Mouse (Mus musculus): Measurements from ENCODE around the gene Dnlz. TPM values are rescaled to one million over a fixed set of nuclear protein-coding genes. Genes with fewer than 3 reads are reported as not detected.
A peak's percentile ranks its signal among the peaks of the same experiment; 100 is the strongest.

The Dnlz gene
- polyA plus RNA-seq, 1 experiment from 2014 or later = 30.6 TPM

DNA sequence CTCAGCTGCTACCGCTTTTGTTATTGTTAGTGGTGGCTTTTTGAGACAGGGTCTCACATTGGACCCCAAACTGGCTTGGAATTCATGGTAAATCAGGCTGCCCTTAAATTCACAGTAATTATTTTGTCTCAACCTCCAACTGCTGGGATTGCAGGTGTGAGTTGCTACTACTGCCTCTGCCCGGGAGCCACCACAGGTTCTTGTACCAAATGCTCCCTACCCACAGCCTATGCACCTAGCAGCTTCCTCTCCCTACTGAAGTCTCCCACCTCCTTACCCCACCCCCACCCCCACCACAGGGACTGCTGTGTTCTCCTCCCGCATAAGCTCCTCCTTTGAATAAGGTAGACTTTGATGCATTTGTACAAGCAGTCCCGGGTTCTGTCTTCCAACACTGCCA, 4.3 kb upstream of the Dnlz start:
- Histone ChIP-seq H3K4me2 (replicated peaks) (no peak overlapping the region), H3K36me3 (peaks cover 13% of the 10 kb centered on the region; the same call in 1 of the 2 replicates), H3K9ac (replicated peaks) (no peak overlapping the region), H3K27me3 (no peaks in the 10 kb centered on the region), H3K27ac (no peak overlapping the region), H3K9me3 (no peaks in the 10 kb centered on the region), H3K4me3 (replicated peaks) (no peak overlapping the region), H3K4me1 (replicated peaks) (peaks cover 13% of the 10 kb centered on the region)
- no peak for ATAC-seq
- WGBS = 85% methylated on average over 4 of the region's 4 CpGs

- H3K4me3 ChIP-seq (replicated peaks) = no peak overlapping the region
- H3K27me3 ChIP-seq = no peaks in the 10 kb centered on the region
- ATAC-seq = no peak
- peak overlapping the region; percentile 19; the same call in 1 of the 2 replicates for H3K9ac ChIP-seq (replicated peaks)
- H3K4me2 ChIP-seq (replicated peaks) = no peak overlapping the region
- H3K27ac ChIP-seq = no peak overlapping the region
- H3K36me3 ChIP-seq = peaks cover 24% of the 10 kb centered on the region
- no peaks in the 10 kb centered on the region for H3K9me3 ChIP-seq
- H3K4me1 ChIP-seq (replicated peaks) = peaks cover 23% of the 10 kb centered on the region
- 94% methylated on average over 4 of the region's 4 CpGs for WGBS
Observed at GRCm38 (mm10) chr2:26354401-26354800, 2.5 kb upstream of the Dnlz start.

DNA sequence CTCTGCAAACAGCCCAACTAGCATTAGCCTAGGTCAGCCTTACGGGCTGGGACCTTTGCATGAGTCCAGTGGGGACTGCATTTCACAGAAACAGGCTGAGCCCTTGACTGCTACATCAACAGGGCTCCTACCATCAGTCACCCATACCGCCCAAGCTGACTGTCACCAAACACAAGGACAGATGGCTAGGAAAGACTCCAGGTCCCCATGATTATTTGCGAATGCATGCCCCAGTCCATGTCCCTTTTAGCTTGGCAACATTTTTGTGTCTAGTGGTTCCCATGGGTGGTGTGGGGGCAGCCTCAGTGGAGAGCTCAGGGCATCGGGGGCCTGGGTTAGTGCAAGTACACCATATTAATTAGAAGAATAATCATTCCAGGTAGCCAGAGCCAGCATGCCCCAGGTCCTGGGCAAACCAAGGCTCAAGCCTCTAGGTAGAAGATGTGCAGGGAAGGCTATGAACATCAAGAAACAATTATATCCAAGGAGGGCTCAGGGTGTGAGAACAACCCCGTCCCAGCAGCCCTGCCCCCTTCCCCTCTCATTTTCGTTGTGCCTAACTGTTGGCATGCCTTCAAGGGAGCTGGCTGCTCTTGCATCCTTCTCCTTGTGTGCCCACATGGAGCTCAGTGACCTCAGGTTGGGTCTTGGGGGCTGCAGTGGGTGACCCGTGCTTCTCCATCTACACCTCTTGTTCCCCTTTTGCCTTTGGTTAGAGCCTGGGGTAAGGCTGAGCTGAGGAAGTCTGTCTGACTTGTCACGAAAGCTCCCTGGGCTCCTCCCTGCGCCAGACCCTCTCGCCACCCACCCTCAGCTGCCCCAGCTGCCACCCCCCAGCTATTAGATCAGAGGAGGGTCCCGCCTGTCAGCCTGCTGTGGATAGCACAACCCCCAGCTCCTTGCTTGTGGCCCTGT, 1.4 kb upstream of the Dnlz start:
- peak overlapping the region; percentile 97 for H3K9ac ChIP-seq (replicated peaks)
- 0 out of 2 replicates have a peak, but pooled peaks have one; percentile 2 for ATAC-seq

DNA sequence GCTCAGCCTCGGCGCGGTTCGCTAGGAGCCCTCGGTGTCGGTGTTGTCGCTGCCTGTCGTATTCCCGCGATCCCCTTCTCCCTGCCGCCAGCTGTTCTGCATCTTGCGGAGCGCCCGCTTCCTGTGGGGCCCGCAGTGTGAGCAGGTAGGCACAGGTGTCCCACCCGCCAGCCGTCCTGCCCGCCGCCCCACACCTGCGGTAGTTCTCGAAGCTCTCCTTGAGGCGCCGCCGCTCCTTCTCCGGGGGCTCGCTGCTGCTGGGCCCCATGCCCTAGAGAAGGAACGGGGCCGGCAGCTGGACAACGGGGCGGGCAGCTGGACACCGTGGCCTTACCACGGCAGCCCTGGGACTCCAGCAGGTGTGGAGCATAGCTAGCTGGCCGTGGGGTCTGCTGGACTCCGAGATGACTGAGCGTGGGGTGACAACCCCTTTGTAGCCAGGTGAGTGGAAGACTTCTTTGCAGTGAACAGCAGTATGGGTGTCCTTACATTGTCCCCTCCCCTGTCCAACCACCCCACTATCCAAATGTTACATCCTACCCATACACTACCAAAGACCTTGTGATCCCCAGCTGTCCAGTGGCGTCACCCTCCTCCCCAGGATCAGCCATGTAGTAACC, 491 bp upstream of the Dnlz start:
- Histone ChIP-seq H3K9me3 (no peaks in the 10 kb centered on the region), H3K36me3 (peaks cover 44% of the 10 kb centered on the region), H3K9ac (replicated peaks) (peak overlapping the region; percentile 97), H3K4me3 (replicated peaks) (peak overlapping the region; percentile 87), H3K27ac (peak overlapping the region; percentile 84), H3K27me3 (no peaks in the 10 kb centered on the region), H3K4me1 (replicated peaks) (peaks cover 23% of the 10 kb centered on the region), H3K4me2 (replicated peaks) (peak overlapping the region; percentile 97)
- WGBS = 4% methylated on average over 36 of the region's 36 CpGs
- ATAC-seq = peak; percentile 66

More for the DNA sequence above, 1.4 kb upstream of the Dnlz start:
- Histone ChIP-seq H3K4me1 (replicated peaks) (peaks cover 23% of the 10 kb centered on the region), H3K27me3 (no peaks in the 10 kb centered on the region), H3K4me3 (replicated peaks) (peak overlapping the region; percentile 87), H3K9me3 (no peaks in the 10 kb centered on the region), H3K27ac (no peak overlapping the region), H3K36me3 (peaks cover 35% of the 10 kb centered on the region), H3K4me2 (replicated peaks) (peak overlapping the region; percentile 97)
- WGBS = 88% methylated on average over 11 of the region's 11 CpGs

- Histone ChIP-seq H3K27me3 (no peaks in the 10 kb centered on the region), H3K4me1 (replicated peaks) (peaks cover 20% of the 10 kb centered on the region), H3K9ac (replicated peaks) (no peak overlapping the region), H3K36me3 (peaks cover 73% of the 10 kb centered on the region), H3K4me2 (replicated peaks) (no peak overlapping the region), H3K4me3 (replicated peaks) (no peak overlapping the region), H3K9me3 (no peaks in the 10 kb centered on the region), H3K27ac (no peak overlapping the region)
- no peak for ATAC-seq
- 81% methylated on average over 6 of the region's 6 CpGs for WGBS
Observed at GRCm38 (mm10) chr2:26348241-26348640, 3.7 kb downstream of the Dnlz start.

- peaks cover 96% of the 10 kb centered on the region for H3K36me3 ChIP-seq
- no peak overlapping the region for H3K4me3 ChIP-seq (replicated peaks)
- H3K4me1 ChIP-seq (replicated peaks) = no peaks in the 10 kb centered on the region
- 75% methylated on average over 11 of the region's 11 CpGs for WGBS
- H3K27ac ChIP-seq = 0 out of 2 replicates have a peak overlapping the region, but pooled peaks have one; percentile 9
- H3K4me2 ChIP-seq (replicated peaks) = no peak overlapping the region
- no peak overlapping the region for H3K9ac ChIP-seq (replicated peaks)
- no peaks in the 10 kb centered on the region for H3K27me3 ChIP-seq
- no peak for ATAC-seq
- H3K9me3 ChIP-seq = no peaks in the 10 kb centered on the region
Observed at GRCm38 (mm10) chr2:26342609-26343490, 9.1 kb downstream of the Dnlz start.

GRCm38 (mm10) chr2:26342044-26342443, 9.9 kb downstream of the Dnlz start:
- no peaks in the 10 kb centered on the region for H3K27me3 ChIP-seq
- no peaks in the 10 kb centered on the region for H3K9me3 ChIP-seq
- H3K4me3 ChIP-seq (replicated peaks) = no peak overlapping the region
- H3K4me2 ChIP-seq (replicated peaks) = no peak overlapping the region
- no peaks in the 10 kb centered on the region for H3K4me1 ChIP-seq (replicated peaks)
- H3K9ac ChIP-seq (replicated peaks) = no peak overlapping the region
- no peak for ATAC-seq
- 92% methylated on average over 10 of the region's 10 CpGs for whole genome bisulfite sequencing
- peaks cover 88% of the 10 kb centered on the region for H3K36me3 ChIP-seq
- 0 out of 2 replicates have a peak overlapping the region, but pooled peaks have one; percentile 9 for H3K27ac ChIP-seq

DNA sequence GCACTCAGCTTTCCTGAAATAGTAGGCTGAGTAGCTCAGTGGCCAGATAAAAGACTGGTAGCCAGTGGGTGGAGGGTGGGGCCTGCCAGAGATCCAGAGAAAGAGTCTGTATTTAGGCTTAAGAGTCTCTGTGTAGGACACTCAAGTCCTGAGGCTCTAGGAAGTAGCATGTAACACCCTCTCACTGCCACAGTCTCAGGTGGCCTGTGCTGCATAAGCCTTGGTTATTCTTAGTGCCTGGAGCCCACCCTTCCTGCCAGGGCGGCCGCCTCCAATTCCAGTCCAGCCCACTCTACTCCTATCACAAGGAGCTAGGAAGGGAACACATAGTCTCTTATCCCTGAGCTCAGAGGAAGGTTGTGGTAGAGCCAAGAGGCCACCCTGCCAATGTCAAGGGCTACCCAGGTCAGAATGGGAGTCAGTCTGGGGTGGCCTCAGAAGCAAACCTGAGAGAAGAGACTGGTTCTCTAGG, 10.4 kb downstream of the Dnlz start:
- no peak for ATAC-seq
- H3K27ac ChIP-seq = no peak overlapping the region

GRCm38 (mm10) chr2:26339204-26339551, 12.7 kb downstream of the Dnlz start:
- Histone ChIP-seq H3K27ac (no peak overlapping the region), H3K36me3 (peaks cover 59% of the 10 kb centered on the region), H3K9me3 (no peaks in the 10 kb centered on the region), H3K9ac (replicated peaks) (no peak overlapping the region), H3K4me1 (replicated peaks) (no peaks in the 10 kb centered on the region), H3K4me3 (replicated peaks) (no peak overlapping the region), H3K4me2 (replicated peaks) (no peak overlapping the region), H3K27me3 (no peaks in the 10 kb centered on the region)
- no peak for ATAC-seq
- 90% methylated on average over 5 of the region's 5 CpGs for WGBS

More for the DNA sequence above, 10.4 kb downstream of the Dnlz start:
- Histone ChIP-seq H3K4me3 (replicated peaks) (no peak overlapping the region), H3K36me3 (peaks cover 83% of the 10 kb centered on the region), H3K4me1 (replicated peaks) (no peaks in the 10 kb centered on the region), H3K9ac (replicated peaks) (no peak overlapping the region), H3K27me3 (no peaks in the 10 kb centered on the region), H3K4me2 (replicated peaks) (no peak overlapping the region), H3K9me3 (no peaks in the 10 kb centered on the region)
- 91% methylated on average over 2 of the region's 2 CpGs for WGBS

DNA sequence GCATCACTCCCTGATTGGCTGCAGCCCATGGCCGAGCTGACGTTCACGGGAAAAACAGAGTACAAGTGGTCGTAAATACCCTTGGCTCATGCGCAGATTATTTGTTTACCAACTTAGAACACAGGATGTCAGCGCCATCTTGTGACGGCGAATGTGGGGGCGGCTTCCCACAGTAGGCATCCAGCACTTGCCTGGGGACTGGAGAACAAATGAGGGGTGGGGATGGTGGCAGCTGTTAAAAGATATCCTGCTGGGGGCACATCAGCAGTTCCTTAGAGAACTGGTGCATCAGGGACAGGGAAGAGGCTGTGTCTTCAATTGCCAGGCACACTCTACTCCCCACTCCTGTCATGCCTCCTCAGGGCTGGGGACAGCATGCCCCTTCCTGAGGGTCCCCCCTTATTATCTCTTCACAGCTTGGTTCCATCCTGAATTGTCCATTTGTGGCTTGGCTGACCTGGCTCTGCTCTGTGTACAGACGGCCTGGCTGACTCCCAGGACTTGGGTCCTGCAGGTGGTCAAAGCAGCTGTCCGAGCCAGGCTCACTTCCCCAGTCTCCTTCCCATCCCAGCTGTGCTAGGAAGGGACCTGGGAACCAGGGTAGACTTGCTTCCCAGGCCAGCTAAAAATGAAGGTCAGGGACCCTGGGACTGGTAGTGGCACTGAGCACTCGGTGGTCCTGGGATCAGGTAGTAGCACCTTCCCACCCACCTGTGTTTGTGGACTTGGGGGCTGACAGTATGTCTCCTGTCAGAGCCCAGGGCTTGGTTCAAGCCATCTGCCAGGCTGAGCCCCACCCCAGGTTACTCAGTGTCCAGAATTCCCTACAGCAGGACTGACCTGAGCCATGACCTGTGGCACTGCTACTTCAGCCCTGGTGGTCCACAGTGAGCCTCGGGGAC, 13.4 kb downstream of the Dnlz start:
- Histone ChIP-seq H3K27me3 (no peaks in the 10 kb centered on the region), H3K4me3 (replicated peaks) (no peak overlapping the region), H3K9ac (replicated peaks) (no peak overlapping the region), H3K36me3 (peaks cover 53% of the 10 kb centered on the region), H3K9me3 (no peaks in the 10 kb centered on the region), H3K4me1 (replicated peaks) (no peaks in the 10 kb centered on the region), H3K27ac (no peak overlapping the region), H3K4me2 (replicated peaks) (no peak overlapping the region)
- no peak; the same call in 1 of the 2 replicates for ATAC-seq
- 84% methylated on average over 9 of the region's 13 CpGs for WGBS

DNA sequence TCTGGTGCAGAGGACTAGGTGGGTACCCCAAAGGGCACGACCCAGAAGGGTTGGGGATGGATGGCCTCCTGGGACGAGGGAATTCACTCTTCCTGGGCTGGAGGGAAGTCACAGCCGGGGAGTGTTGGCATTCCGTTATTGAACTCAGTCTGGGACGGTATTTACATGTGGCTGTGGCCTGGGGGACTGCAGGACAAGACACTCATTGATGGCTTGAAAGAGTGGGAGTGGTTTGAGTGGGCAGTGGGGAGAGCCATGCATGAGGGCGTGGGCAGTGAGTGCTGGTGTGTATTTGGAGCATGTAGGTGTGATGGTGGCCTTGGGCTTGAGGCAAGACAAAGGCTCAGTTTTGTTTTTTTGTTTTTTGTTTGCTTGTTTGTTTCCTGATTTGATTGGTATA, 21.2 kb downstream of the Dnlz start:
- peaks cover 65% of the 10 kb centered on the region for H3K36me3 ChIP-seq
- H3K27me3 ChIP-seq = no peaks in the 10 kb centered on the region
- no peaks in the 10 kb centered on the region for H3K4me1 ChIP-seq (replicated peaks)
- H3K4me2 ChIP-seq (replicated peaks) = no peak overlapping the region
- no peak overlapping the region for H3K9ac ChIP-seq (replicated peaks)
- ATAC-seq = no peak
- peak overlapping the region; percentile 14; the same call in 1 of the 2 replicates for H3K27ac ChIP-seq
- H3K9me3 ChIP-seq = no peaks in the 10 kb centered on the region
- H3K4me3 ChIP-seq (replicated peaks) = no peak overlapping the region
- 82% methylated on average over 6 of the region's 6 CpGs for WGBS

Measured in midbrain, embryonic 13.5 days (tissue).